Mouse (Mus musculus) skeletal muscle tissue, postnatal 0 days (tissue): Measurements from ENCODE around the gene Oprl1. TPM values are rescaled to one million over a fixed set of nuclear protein-coding genes. Genes with fewer than 3 reads are reported as not detected.

ENCODE experiments used
- polyA plus RNA-seq: library from polyadenylated mRNA; unstranded; fragments of >200 nt; fragmentation: Nextera tagmentation; extraction: Ambion mirVana; gene quantifications from 2 replicates; pipeline ENCODE4 v1.2.1, GENCODE M21; 2015

Oprl1 gene
- 0.14 and 0.18 TPM in 2 replicates for polyA plus RNA-seq

DNA sequence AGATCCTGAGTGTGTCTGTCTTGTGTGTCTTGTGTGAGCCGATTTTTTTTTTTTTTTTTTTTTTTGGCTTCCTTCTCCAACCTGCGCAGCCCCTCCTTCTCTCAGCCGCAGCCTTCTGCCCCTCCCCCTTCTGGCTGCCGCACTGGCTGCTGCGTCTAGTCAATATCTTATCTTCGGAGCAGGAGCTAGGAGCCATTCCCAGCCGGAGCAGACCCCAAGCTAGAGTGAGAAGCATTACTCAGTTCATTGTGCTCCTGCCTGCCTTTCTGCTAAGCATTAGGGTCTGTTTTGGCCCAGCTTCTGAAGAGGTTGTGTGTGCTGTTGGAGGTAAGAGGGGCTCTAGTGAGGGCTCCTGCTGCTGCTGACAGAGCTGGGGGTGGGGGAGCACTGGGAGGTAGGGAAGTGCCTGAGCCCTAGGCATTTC is at the start of gene Oprl1:
TSS of gene Oprl1 (plus strand) at position 114 of the 424 bp plus-strand sequence.

DNA sequence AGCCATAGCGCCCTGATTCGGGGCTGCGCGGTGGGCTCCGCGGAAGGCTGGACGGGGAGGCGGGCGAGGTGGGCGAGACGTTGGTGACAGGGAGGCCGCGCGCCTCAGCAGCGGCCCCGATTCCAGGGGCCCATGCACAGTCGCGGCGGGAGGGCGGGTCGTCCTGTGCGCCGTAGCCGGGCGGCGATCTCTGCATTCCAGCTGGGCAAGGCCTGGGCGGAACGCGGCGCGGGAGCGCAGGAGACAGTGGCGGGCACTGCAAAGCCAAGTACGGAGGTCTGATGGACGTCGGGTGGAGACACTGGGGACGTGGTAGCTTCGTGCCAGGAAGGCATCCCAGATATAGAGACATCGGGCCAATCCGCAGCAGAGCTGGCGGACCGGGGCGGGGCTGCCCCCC is 43.5 kb upstream of the Oprl1 start, which contains the start of gene Sox18:
TSS of gene Sox18 (minus strand) at position 315 of the 400 bp plus-strand sequence.

DNA sequence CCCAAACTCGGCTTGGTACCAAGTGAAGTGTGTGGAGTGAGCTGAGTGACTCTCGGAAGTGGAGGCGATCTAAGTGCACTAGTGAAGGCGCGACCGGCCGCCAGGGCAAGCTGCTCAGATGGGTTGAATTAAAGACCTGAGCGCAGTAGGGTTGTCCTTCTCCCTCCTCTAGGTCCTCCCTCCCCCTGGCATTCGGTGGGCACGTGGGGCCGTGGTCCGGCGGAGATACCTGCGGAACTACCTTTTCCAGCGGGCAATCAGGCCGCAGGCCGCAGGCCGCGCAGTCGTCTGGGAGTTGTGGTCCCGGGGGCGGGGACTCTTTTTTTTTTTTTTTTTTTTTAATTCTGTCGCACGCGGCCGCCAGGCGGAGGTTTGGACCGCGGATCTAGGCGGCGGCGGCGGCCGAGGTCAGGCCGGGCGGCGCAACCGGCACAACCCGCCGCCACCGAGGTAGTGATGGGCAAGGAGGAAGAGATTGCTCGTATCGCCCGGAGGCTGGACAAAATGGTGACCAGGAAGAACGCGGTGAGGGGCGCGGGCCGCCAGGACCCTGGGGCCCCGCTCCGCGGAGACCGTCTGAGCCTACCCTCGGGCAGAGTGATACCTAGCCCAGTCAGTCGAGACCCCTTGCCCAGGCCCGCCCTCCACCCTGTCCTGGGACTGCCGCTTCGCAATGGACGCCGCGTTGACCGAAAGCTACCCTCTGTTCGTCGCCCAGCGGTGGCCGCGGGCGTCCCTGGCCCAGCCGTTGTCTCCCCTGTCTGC is 34.7 kb upstream of the Oprl1 start, which contains the start of gene Tcea2:
TSS of gene Tcea2 (plus strand) at position 360 of the 765 bp plus-strand sequence.

DNA sequence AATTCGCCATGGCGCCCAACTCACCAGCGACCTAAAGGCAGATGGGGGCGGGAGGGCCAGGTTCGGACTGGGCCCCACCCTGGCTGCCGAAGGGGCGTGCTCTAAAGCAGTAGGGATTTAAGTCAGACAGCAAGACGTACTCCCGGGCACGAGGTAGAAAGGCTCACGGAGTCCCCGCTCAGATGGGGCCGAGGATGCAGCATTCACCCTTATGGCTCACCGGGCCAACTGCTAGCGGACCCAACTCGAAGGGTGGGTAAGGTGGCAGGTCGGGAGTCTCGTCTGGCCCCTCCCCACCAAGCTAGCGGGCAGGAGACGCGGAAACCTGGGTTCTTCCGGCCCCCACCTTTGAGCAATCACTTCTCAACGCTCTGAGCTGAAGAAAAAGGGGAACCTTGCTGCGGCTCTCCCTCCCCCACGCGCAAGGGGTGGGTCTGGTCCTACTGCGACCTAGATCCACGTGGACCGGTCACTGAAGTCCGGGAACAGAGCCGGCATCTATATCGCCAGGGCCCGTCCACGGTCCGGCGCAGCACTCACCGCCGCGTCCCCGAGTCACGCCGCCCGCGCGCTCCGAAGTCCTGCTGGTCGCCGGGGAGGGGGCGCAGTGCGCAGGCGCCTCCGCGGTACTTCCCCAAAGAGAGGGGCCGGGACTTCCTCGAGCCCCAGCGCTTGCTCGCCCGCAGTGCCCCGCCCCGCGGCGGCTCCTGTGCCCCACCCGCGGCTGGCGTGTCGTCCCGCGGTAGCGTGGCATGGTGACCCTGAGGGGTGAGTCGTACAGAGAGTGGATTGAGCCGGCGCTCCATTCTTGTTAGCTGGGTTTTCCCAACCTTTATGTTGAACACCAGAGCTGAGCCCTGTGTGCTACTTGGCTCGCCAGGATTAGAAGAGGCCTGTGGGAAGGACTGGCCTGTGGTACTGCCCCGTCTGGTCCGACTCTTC is 21.2 kb upstream of the Oprl1 start, which contains the start of gene Rgs19:
TSS of gene Rgs19 (minus strand) at position 639 of the 942 bp plus-strand sequence.

DNA sequence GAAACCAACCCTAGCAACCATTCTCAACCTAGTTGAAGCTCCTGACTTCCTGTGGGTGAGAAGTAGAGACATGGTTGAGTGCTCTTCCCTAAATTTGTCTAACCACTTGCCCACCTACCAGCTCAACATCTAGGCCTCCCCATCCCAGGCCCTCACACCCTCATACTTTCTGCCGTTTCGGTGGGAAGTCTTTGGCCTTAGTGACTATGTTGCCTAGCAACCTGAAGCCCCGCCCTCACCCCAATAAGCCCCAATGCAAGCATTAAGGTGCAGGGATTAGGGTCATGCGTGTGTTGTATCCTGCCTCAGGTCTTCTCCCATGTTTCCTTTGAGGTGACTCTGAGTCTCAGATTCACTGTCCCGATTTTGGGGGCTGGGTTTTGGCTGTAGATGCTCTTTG is 16.6 kb upstream of the Oprl1 start, which contains the start of gene Lkaaear1:
TSS of gene Lkaaear1 (minus strand) at position 202 of the 400 bp plus-strand sequence.

DNA sequence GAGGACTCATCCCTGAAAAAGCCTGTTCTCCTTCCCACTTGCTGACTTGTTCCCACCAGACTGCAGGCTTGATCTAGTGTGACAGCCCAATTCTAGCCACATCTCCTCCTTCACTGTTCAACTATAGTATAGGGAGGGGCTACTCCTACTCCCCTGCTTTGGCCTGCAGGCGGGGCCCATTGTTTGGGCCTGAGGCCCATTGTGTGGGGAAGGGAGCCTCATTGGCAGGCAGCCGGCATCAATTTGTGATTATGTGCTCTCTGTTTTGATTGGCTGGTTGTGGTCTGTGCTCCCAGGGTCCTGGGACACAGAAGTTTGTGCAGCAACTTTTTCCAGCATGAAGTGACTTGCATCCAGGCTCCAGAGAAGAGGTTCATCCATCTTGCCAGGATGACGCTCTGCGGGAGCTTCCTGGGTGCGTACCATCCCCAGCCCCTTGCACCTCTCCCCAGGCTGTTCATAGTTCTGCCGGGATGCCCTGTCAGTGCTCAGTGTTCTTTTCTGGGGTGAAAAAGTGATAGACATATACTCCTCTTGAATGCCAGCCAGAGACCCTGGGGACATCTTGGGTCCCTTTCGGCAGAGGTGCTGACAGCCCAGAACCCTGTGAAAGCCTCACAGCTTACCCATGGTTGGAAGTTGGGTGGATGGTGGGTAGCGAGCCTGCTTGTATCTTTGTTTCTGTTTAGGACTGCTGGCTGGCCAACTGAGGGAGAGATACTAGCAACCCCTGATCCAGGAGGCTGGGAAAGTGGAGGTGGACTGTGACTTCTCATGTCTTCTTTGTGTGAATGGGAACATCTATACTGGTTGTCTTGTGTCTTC is 48.4 kb downstream of the Oprl1 start, which contains the start of gene Myt1:
TSS of gene Myt1 (plus strand) at position 327 of the 825 bp plus-strand sequence.

Other genes with a start within 250 kb of the Oprl1 start
- 0.18 and 0.28 TPM in 2 replicates for gene Abhd16b, start 221.8 kb upstream of the Oprl1 start, polyA plus RNA-seq
- gene Tpd52l2, start 217.9 kb upstream of the Oprl1 start, polyA plus RNA-seq, result 111 and 112 TPM in 2 replicates
- gene Dnajc5, start 194.5 kb upstream of the Oprl1 start, polyA plus RNA-seq, result 67.9 and 68.2 TPM in 2 replicates
- 47.7 and 48.8 TPM in 2 replicates for gene Uckl1, start 130.1 kb upstream of the Oprl1 start, polyA plus RNA-seq
- gene Prpf6, start 123.1 kb upstream of the Oprl1 start, polyA plus RNA-seq, result 34.5 and 34.7 TPM in 2 replicates
- gene Zfp512b, start 122.2 kb upstream of the Oprl1 start, polyA plus RNA-seq, result 17.3 and 20.1 TPM in 2 replicates
- 2.4 and 2.5 TPM in 2 replicates for gene Samd10, start 115.8 kb upstream of the Oprl1 start, polyA plus RNA-seq
- not detected in 2 replicates for gene Gm29797, start 58.0 kb upstream of the Oprl1 start, polyA plus RNA-seq
- gene Sox18, start 43.4 kb upstream of the Oprl1 start, polyA plus RNA-seq, result 37.8 and 41.7 TPM in 2 replicates
- 8.4 and 10.0 TPM in 2 replicates for gene Tcea2, start 34.7 kb upstream of the Oprl1 start, polyA plus RNA-seq
- 16.7 and 22.8 TPM in 2 replicates for gene Rgs19, start 21.0 kb upstream of the Oprl1 start, polyA plus RNA-seq
- not detected in 2 replicates for gene Lkaaear1, start 16.6 kb upstream of the Oprl1 start, polyA plus RNA-seq
- not detected in 2 replicates for gene Myt1, start 48.3 kb downstream of the Oprl1 start, polyA plus RNA-seq
- gene Pcmtd2, start 122.8 kb downstream of the Oprl1 start, polyA plus RNA-seq, result 19.9 and 24.4 TPM in 2 replicates
- gene Polr3k, start 149.3 kb downstream of the Oprl1 start, polyA plus RNA-seq, result 16.1 and 19.0 TPM in 2 replicates